Mouse (Mus musculus) kidney, adult 2 months (tissue): Measurements from ENCODE around the gene Cd96.

Experiments used
- CTCF ChIP-seq: fragments of 200-500 bp; conservative IDR thresholded peaks from 2 replicates; pipeline ENCODE4 v1.5.1; 2011; ENCODE audit warnings: low read depth, mild to moderate bottlenecking, control low read depth, low read length, moderate library complexity, mixed read lengths; ENCODE audit not compliant: insufficient read depth, insufficient read length
- POLR2A ChIP-seq: fragments of 200-500 bp; IDR thresholded peaks from one replicate; pipeline ENCODE4 v1.6.1; 2011; ENCODE audit warnings: low read depth, low read length, control low read depth

GRCm38 (mm10) chr16:46165305-46165704 is 45.3 kb upstream of the Cd96 start:
- no peak for TF ChIP-seq CTCF
- no peak for TF ChIP-seq POLR2A
